Mouse (Mus musculus) embryonic facial prominence, embryonic 11.5 days (tissue): ENCODE results near the gene Svep1. TPM values are rescaled to one million over a fixed set of nuclear protein-coding genes. Genes with fewer than 3 reads are reported as not detected.

Experiments used
- ATAC-seq: fragments of 200-750 bp; cut with Nextera tagmentation; replicated peaks from 2 replicates; pipeline ENCODE4 v1.8.0; 2017; ENCODE audit warnings: low read depth; ENCODE audit not compliant: insufficient number of reproducible peaks, low FRiP score, low TSS enrichment
- DNase-seq: peaks from one replicate; pipeline ENCODE4 v3.0.0-alpha.2; 2015; ENCODE audit warnings: low spot score
- H3K27ac ChIP-seq: fragments of 300-500 bp; sonication (generic); replicated peaks from 2 replicates; pipeline ENCODE4 v1.5.1; 2014; ENCODE audit warnings: mild to moderate bottlenecking, low read depth, low read length, control low read depth
- H3K27me3 ChIP-seq: fragments of 300-500 bp; sonication (generic); 2 replicates; pipeline ENCODE4 v1.6.1; 2014; ENCODE audit warnings: mild to moderate bottlenecking, low read length, moderate library complexity, mixed read lengths; ENCODE audit not compliant: control insufficient read depth, insufficient read depth
- H3K36me3 ChIP-seq: fragments of 300-500 bp; sonication (generic); replicated peaks from 2 replicates; pipeline ENCODE4 v1.6.1; 2014; ENCODE audit warnings: low read depth, mild to moderate bottlenecking, low read length, moderate library complexity, mixed read lengths; ENCODE audit not compliant: control insufficient read depth, insufficient read depth
- H3K4me1 ChIP-seq: fragments of 300-500 bp; sonication (generic); 2 replicates; pipeline ENCODE4 v1.6.1; 2014; ENCODE audit warnings: low read length, mixed read lengths; ENCODE audit not compliant: control insufficient read depth, insufficient read depth
- H3K4me2 ChIP-seq: fragments of 300-500 bp; sonication (generic); 2 replicates; pipeline ENCODE4 v1.6.1; 2014; ENCODE audit warnings: low read depth, mild to moderate bottlenecking, control low read depth, low read length, moderate library complexity
- H3K4me3 ChIP-seq: fragments of 300-500 bp; sonication (generic); 2 replicates; pipeline ENCODE4 v1.5.1; 2014; ENCODE audit warnings: low read depth, low read length, control low read depth
- H3K9ac ChIP-seq: fragments of 300-500 bp; sonication (generic); replicated peaks from 2 replicates; pipeline ENCODE4 v1.6.1; 2014; ENCODE audit warnings: mild to moderate bottlenecking, control low read depth, low read length
- H3K9me3 ChIP-seq: fragments of 300-500 bp; sonication (generic); replicated peaks from 2 replicates; pipeline ENCODE4 v1.6.1; 2016; ENCODE audit warnings: mild to moderate bottlenecking, low read length, inconsistent platforms, mixed read lengths; ENCODE audit not compliant: control insufficient read depth
- WGBS: fragments of 180-500 bp; shearing (Covaris S2); extraction: QIAGEN DNeasy Blood & Tissue Kit; methylation state at CpG from one replicate; pipeline ENCODE4 v1.1.7; 2014; 5-methylcytosine and 5-hydroxymethylcytosine counted together
- polyA plus RNA-seq: library from polyadenylated mRNA; unstranded; fragments of >200 nt; fragmentation: Nextera tagmentation; extraction: Ambion mirVana; gene quantifications from 2 replicates; pipeline ENCODE4 v1.2.1, GENCODE M21; 2014

Svep1 gene
- polyA plus RNA-seq, 1 experiment from 2014 or later, result 2.8 TPM

DNA sequence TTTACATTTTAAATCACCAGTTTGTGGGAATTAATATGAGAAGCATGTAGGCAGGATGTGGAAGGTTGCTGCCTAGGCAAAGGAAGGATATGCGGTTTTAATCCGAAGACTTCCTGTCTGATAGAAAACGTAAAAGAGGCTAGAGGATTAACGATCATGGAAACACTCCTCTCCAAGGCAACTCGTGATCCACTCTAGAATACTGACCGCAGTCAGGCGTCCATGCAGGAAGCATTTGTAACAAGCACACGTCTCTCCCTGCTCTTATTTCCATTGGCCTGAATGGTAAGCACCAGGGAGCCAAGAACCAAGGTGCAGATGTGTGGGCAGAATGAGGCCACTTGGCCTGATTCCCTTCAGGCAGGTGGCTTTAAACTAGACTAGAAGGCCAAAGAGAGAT lies 155.9 kb downstream of the Svep1 start:
- H3K9ac ChIP-seq, result no peak overlapping the region
- no peak overlapping the region for H3K4me2 ChIP-seq
- H3K27ac ChIP-seq, result no peak overlapping the region
- H3K4me1 ChIP-seq, result no peaks in the 10 kb centered on the region
- no peak overlapping the region for H3K4me3 ChIP-seq
- no peak for ATAC-seq
- H3K36me3 ChIP-seq, result no peaks in the 10 kb centered on the region
- 73% methylated on average over 8 of the region's 8 CpGs for whole genome bisulfite sequencing
- H3K27me3 ChIP-seq, result no peaks in the 10 kb centered on the region
- no peak for DNase-seq
- H3K9me3 ChIP-seq, result no peaks in the 10 kb centered on the region

- no peak for DNase-seq
- no peak overlapping the region for H3K4me2 ChIP-seq
- no peak overlapping the region for H3K4me3 ChIP-seq
- H3K36me3 ChIP-seq, result no peaks in the 10 kb centered on the region
- H3K4me1 ChIP-seq, result no peaks in the 10 kb centered on the region
- ATAC-seq, result no peak
- H3K9me3 ChIP-seq, result no peaks in the 10 kb centered on the region
- no peak overlapping the region for H3K27ac ChIP-seq
- no peaks in the 10 kb centered on the region for H3K27me3 ChIP-seq
- WGBS, result 84% methylated on average over 8 of the region's 8 CpGs
- H3K9ac ChIP-seq, result no peak overlapping the region
These were observed 156.4 kb downstream of the Svep1 start for GRCm38 (mm10) chr4:58050276-58050675.

DNA sequence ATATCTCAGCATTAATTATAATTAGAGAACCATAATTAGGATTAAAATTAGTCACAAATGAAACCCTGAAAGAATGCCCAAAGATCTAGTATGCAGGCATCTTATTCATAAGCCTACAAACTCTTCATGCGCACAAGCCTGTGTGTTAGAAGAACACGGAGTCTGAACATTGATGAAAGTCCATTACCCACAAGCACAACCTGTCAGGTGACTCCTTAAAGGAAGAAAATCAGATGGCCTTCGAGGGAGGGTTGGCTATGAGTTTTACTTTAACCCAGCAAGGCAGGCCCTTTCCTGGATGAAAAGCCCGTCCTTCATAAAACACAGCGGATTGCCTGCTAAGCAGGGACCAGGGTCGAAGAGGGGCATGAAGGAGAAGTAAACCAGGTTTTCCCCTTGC lies 161.8 kb downstream of the Svep1 start:
- no peak overlapping the region for H3K4me2 ChIP-seq
- H3K4me1 ChIP-seq, result no peaks in the 10 kb centered on the region

GRCm38 (mm10) chr4:58044356-58044755 lies 162.3 kb downstream of the Svep1 start:
- ATAC-seq, result no peak
- WGBS, result 86% methylated on average over 3 of the region's 3 CpGs

More for the DNA sequence above, 161.8 kb downstream of the Svep1 start:
- ATAC-seq (no peak), DNase-seq (no peak)
- Histone ChIP-seq H3K9ac (no peak overlapping the region), H3K36me3 (no peaks in the 10 kb centered on the region), H3K27me3 (no peaks in the 10 kb centered on the region), H3K4me3 (no peak overlapping the region), H3K27ac (no peak overlapping the region), H3K9me3 (no peaks in the 10 kb centered on the region)
- 89% methylated on average over 6 of the region's 6 CpGs for WGBS

GRCm38 (mm10) chr4:58040093-58040492 lies 166.6 kb downstream of the Svep1 start:
- Histone ChIP-seq H3K4me3 (no peak overlapping the region), H3K4me1 (no peaks in the 10 kb centered on the region), H3K27ac (no peak overlapping the region), H3K9me3 (no peaks in the 10 kb centered on the region), H3K27me3 (no peaks in the 10 kb centered on the region), H3K36me3 (no peaks in the 10 kb centered on the region), H3K9ac (no peak overlapping the region), H3K4me2 (no peak overlapping the region)
- DNase-seq (no peak), ATAC-seq (no peak)
- WGBS, result 93% methylated on average over 2 of the region's 2 CpGs

More at GRCm38 (mm10) chr4:58044356-58044755, 162.3 kb downstream of the Svep1 start:
- no peak overlapping the region for H3K4me3 ChIP-seq
- H3K9me3 ChIP-seq, result no peaks in the 10 kb centered on the region
- no peaks in the 10 kb centered on the region for H3K27me3 ChIP-seq
- H3K4me2 ChIP-seq, result no peak overlapping the region
- H3K4me1 ChIP-seq, result no peaks in the 10 kb centered on the region
- H3K36me3 ChIP-seq, result no peaks in the 10 kb centered on the region
- H3K27ac ChIP-seq, result no peak overlapping the region
- no peak overlapping the region for H3K9ac ChIP-seq
- DNase-seq, result no peak

DNA sequence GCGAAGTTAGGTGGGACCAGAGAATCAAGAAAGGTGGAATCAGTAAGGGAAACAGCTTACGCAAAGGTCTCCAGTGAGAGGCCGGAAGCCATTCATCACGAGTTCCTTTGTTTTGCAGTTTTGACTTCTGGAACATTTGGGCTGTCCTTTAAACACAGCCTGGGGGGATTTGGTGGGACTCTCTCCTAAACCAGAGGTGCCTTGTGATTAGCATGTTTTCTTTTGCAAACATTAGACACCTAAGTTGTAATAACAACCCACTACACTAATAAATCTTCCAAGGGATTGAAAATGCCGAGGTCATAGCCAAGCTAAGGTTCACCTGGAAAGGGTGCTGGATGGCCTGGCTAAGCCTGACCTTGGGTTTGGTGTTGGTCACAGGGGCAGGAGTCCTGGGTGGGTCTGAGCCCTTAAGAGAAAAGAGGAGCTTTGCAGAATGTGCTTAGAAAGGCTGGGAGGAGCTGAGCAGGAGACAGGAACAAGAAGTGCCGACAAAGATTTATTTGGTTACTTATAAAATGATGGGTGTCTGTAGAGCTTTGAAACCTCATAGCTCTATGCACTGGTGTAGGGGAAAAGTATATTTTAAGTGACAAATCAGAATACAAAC lies 169.5 kb downstream of the Svep1 start:
- no peak overlapping the region for H3K9ac ChIP-seq
- H3K36me3 ChIP-seq, result no peaks in the 10 kb centered on the region
- H3K4me3 ChIP-seq, result no peak overlapping the region
- ATAC-seq (no peak), DNase-seq (no peak)
- H3K27ac ChIP-seq, result no peak overlapping the region
- H3K4me2 ChIP-seq, result no peak overlapping the region
- H3K4me1 ChIP-seq, result no peaks in the 10 kb centered on the region
- no peaks in the 10 kb centered on the region for H3K27me3 ChIP-seq
- no peaks in the 10 kb centered on the region for H3K9me3 ChIP-seq
- WGBS, result 83% methylated on average over 6 of the region's 6 CpGs

DNA sequence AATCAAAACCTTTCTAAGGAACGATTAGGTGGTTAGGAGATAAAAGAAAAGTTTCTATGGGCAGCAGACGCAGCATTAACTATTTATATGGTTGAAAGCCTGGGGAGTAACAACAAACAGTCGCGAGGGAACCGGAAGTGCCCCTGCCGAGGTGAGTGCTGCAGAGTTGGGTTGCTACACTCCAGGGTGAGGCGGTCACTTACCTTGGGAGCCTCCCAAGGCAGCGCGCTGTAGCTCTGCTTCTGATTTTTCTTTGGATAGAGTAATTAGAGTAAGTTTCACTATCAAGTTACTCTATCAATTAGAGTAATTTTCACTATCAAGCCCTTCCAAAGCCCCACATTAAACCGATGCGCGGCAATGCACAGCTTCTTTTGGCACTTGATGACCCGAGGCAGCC lies 172.0 kb downstream of the Svep1 start:
- H3K4me1 ChIP-seq, result no peaks in the 10 kb centered on the region
- 47% methylated on average over 13 of the region's 13 CpGs for WGBS
- no peak overlapping the region for H3K4me2 ChIP-seq
- H3K27ac ChIP-seq, result no peak overlapping the region
- no peak overlapping the region for H3K4me3 ChIP-seq
- DNase-seq (no peak), ATAC-seq (no peak)
- no peaks in the 10 kb centered on the region for H3K9me3 ChIP-seq
- H3K9ac ChIP-seq, result no peak overlapping the region
- H3K36me3 ChIP-seq, result no peaks in the 10 kb centered on the region
- H3K27me3 ChIP-seq, result no peaks in the 10 kb centered on the region

DNA sequence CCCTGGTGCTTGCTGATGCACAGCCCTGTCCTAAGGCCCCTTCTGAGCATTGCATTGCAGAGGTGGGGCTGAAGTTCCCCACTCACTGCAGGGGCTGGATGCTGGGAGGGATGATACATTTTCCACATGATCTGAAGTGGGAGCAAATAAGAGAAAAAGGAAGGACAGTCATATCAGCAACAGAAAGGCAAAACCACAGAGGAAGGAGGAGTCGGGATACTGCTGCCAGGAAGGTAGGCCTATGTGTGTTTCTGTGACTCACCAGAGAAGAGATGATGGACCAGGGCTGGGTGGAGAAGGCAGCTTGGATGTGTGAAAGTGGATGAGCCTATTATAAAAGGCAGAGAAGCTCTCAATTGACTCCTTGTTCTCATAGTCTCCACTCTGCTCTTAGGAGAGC lies 173.9 kb downstream of the Svep1 start:
- no peaks in the 10 kb centered on the region for H3K4me1 ChIP-seq
- no peak overlapping the region for H3K4me3 ChIP-seq
- H3K27ac ChIP-seq, result no peak overlapping the region
- 75% methylated on average over 1 of the region's 1 CpGs for WGBS
- no peak overlapping the region for H3K9ac ChIP-seq
- no peak overlapping the region for H3K4me2 ChIP-seq
- no peak for DNase-seq
- no peaks in the 10 kb centered on the region for H3K9me3 ChIP-seq
- H3K27me3 ChIP-seq, result no peaks in the 10 kb centered on the region
- H3K36me3 ChIP-seq, result no peaks in the 10 kb centered on the region
- ATAC-seq, result no peak
